Mouse (Mus musculus): Measurements from ENCODE around the gene Gm20388.

Gm20388 gene

GRCm38 (mm10) chr8:121954981-121955555 is 2044.4 kb downstream of the Gm20388 start:
- in situ Hi-C loops (cut with MboI, MseI): no loop called here

- in situ Hi-C loops (cut with MboI, MseI): no loop called here
Measured at GRCm38 (mm10) chr8:121955825-121956500, 2045.3 kb downstream of the Gm20388 start.

- in situ Hi-C loops (cut with MboI, MseI): no loop called here
Measured at GRCm38 (mm10) chr8:121958395-121958794, 2047.8 kb downstream of the Gm20388 start.

- in situ Hi-C loops (cut with MboI, MseI): no loop called here
Measured at GRCm38 (mm10) chr8:121962892-121963291, 2052.3 kb downstream of the Gm20388 start.

- in situ Hi-C loops (cut with MboI, MseI): no loop called here
Measured at GRCm38 (mm10) chr8:121964716-121965512, 2054.3 kb downstream of the Gm20388 start.

GRCm38 (mm10) chr8:121966110-121966509 is 2055.5 kb downstream of the Gm20388 start:
- in situ Hi-C loops (cut with MboI, MseI): no loop called here

- in situ Hi-C loops (cut with MboI, MseI): no loop called here
Measured at GRCm38 (mm10) chr8:121966714-121967448, 2056.2 kb downstream of the Gm20388 start.

GRCm38 (mm10) chr8:121967977-121968376 is 2057.3 kb downstream of the Gm20388 start:
- in situ Hi-C loops (cut with MboI, MseI): no loop called here

- in situ Hi-C loops (cut with MboI, MseI): no loop called here
Measured at GRCm38 (mm10) chr8:121968542-121968941, 2057.9 kb downstream of the Gm20388 start.

- in situ Hi-C loops (cut with MboI, MseI): no loop called here
Measured at GRCm38 (mm10) chr8:121970225-121970624, 2059.6 kb downstream of the Gm20388 start.

GRCm38 (mm10) chr8:121971488-121972058 is 2060.9 kb downstream of the Gm20388 start:
- in situ Hi-C loops (cut with MboI, MseI): no loop called here

GRCm38 (mm10) chr8:121973906-121974305 is 2063.3 kb downstream of the Gm20388 start:
- in situ Hi-C loops (cut with MboI, MseI): no loop called here

- in situ Hi-C loops (cut with MboI, MseI): no loop called here
Measured at GRCm38 (mm10) chr8:121977819-121978590, 2067.4 kb downstream of the Gm20388 start.

GRCm38 (mm10) chr8:121978670-121979069 is 2068.0 kb downstream of the Gm20388 start:
- in situ Hi-C loops (cut with MboI, MseI): no loop called here

- in situ Hi-C loops (cut with MboI, MseI): no loop called here
Measured at GRCm38 (mm10) chr8:121980792-121981519, 2070.3 kb downstream of the Gm20388 start.

- in situ Hi-C loops (cut with MboI, MseI): no loop called here
Measured at GRCm38 (mm10) chr8:121981520-121981895, 2070.9 kb downstream of the Gm20388 start.

GRCm38 (mm10) chr8:121985673-121986072 is 2075.0 kb downstream of the Gm20388 start:
- in situ Hi-C loops (cut with MboI, MseI): loop anchor here (5.0 kb wide), 1 partner anchor 267 kb away; no protein-coding TSS in a partner anchor

- in situ Hi-C loops (cut with MboI, MseI): loop anchor here (5.0 kb wide), 1 partner anchor 264 kb away; no protein-coding TSS in a partner anchor
Measured at GRCm38 (mm10) chr8:121987892-121988291, 2077.3 kb downstream of the Gm20388 start.

- in situ Hi-C loops (cut with MboI, MseI): loop anchor here (10.0 kb wide), 1 partner anchor 624 kb away; the partner anchor contains the start of genes Galns and Trappc2l
Measured at GRCm38 (mm10) chr8:121990506-121991255, 2080.0 kb downstream of the Gm20388 start.

Data from T-helper 1 cell (primary cell).